Mouse (Mus musculus): ENCODE measurements at regions not wholly inside any gene's neighbourhood (a gene's known extent, or its start where the extent isn't known, plus 50 kb on each side); places are given as distances from the start of the nearest gene placed in this dataset.

DNA sequence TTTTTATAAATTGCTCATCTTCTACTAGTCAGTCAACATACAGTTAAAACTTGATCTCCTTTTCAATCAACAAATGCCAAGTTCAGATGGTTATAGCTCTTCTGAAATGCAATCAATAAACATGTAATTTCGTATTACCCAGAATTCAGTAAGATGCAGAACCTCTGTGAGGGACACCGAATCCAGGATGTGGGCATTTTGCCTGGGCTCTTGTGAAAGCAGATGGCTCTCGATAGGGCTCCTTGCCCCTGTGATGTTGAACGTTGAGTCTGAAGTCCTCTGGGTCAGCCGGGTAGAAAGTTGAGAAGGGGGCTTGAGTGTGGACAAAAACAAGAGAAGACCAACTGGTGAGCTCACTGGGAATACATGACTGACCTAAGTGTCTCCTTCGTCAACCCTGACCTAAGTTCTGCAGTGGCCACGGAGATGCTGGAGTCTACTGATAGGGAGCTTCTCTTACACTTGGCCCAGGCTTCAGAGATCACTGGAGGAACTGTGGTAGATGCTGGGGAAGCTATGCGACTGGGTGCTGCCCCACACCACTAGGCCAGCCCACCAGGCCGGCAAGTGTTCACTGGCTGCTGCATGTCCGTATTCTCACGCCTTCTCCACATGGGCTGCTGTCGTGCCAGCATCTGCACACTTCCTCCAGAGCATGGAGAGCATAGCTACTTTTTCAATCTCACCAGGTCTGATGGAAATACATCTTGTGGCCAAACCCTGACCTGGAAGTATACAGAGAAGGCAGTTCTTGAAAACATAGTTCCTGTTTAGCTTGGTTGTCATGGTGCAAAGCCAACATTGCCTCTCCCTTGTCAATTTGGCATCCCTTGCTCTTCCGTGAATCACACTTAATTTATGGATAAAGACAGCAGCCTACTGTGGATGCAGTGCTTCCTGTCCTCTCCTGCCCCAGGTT lies 122.5 kb downstream of the Cd24a start:
- Histone ChIP-seq H3K9me3 (ENCODE audit: low read length) (0 out of 2 replicates have a peak, but pooled peaks cover 7% of the 10 kb centered on the region), H3K4me3 (replicated peaks; ENCODE audit: low read length) (no peak overlapping the region), H3K27me3 (ENCODE audit: insufficient read depth, low read length) (peaks cover 26% of the 10 kb centered on the region), H3K36me3 (ENCODE audit: insufficient read depth, low read length) (no peaks in the 10 kb centered on the region), H3K4me1 (replicated peaks; ENCODE audit: low read depth, low read length) (peaks cover 9% of the 10 kb centered on the region)
- TF ChIP-seq CTCF (conservative IDR thresholded peaks at IDR 0.05; ENCODE audit: low read length) (no peak), POU5F1 (IDR thresholded peaks at IDR 0.05; ENCODE audit: borderline replicate concordance, low read length) (no peak), NANOG (IDR thresholded peaks at IDR 0.05; ENCODE audit: borderline replicate concordance, low read length) (no peak)

DNA sequence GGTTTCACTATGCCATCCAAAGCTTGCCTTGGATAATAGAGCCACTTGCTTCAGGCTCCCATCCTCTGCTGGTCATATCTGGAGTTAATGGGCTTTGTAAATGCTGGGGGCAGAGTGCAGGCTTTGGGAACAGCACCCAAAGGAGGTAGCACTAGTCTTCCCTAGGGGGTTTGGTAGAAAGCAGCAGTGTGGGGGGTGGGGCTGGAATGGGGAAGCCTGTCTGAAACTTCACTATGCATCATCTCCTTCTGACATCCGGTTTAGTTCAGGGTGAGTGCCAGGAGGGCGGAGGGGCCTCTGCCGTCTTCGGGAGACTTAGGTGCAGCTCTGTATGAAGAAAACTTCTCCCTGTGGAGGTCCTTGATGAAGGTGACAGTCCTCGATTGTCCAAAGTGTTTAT lies 124.8 kb downstream of the Cd24a start:
- peaks cover 27% of the 10 kb centered on the region for H3K4me1 ChIP-seq (replicated peaks; ENCODE audit: low read depth, low read length)
- no peaks in the 10 kb centered on the region for H3K36me3 ChIP-seq (ENCODE audit: insufficient read depth, low read length)
- peaks cover 25% of the 10 kb centered on the region for H3K27me3 ChIP-seq (ENCODE audit: insufficient read depth, low read length)
- TF ChIP-seq POU5F1 (IDR thresholded peaks at IDR 0.05; ENCODE audit: borderline replicate concordance, low read length): no peak
- no peak for TF ChIP-seq NANOG (IDR thresholded peaks at IDR 0.05; ENCODE audit: borderline replicate concordance, low read length)
- TF ChIP-seq CTCF (conservative IDR thresholded peaks at IDR 0.05; ENCODE audit: low read length): no peak
- H3K9me3 ChIP-seq (ENCODE audit: low read length): 0 out of 2 replicates have a peak, but pooled peaks cover 7% of the 10 kb centered on the region
- no peak overlapping the region for H3K4me3 ChIP-seq (replicated peaks; ENCODE audit: low read length)

DNA sequence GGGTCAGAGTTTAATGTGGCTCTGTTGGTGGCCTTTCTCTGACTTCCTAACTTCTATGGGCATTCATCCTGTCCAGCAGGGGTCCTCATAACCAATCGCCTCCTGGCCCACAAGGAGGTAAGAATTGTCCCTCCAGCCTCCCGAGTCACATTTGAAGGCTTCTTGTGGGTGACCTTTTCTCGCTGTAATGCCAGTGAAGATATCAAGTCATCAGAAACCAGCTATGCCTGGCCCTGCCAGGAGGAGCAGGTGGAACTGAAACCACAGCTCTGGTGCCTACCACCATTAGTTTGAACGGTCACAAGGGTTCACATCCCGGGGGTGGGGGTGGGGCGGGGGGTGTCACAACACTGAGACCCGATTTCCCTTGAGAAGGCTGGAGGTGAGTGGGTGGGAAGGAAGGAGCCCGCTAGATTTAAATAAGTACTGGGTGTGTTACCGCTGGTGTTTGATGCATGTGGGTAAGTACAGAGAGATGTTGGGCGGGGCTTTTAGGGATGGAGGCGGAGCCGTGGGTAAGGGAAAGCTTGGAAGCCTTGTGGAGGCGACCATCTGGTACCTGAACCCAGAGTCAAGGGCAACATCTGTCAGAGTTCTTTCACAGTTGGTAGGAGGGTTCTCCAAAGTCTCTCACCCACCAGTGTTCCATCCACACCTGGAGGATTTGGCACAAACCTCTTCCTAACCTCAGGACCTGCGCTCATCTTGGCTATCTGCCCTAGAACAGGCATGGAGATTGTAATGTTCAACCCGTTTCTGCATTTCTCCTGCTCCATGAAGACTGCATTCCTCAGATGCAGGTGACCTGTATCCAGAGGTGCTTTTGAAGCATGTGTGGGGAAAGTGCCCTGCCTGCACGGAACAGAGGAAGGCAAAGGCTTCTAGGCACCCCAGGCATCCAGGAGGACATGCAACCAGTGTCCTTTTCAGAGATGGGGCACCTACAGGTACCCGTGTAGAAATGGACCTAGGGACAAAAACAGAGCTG lies 128.2 kb downstream of the Cd24a start:
- Histone ChIP-seq H3K9me3 (ENCODE audit: low read length) (no peaks in the 10 kb centered on the region), H3K4me3 (replicated peaks; ENCODE audit: low read length) (peak overlapping the region; percentile 29; the same call in 1 of the 2 replicates), H3K4me1 (replicated peaks; ENCODE audit: low read depth, low read length) (peaks cover 30% of the 10 kb centered on the region), H3K27me3 (ENCODE audit: insufficient read depth, low read length) (peaks cover 23% of the 10 kb centered on the region), H3K36me3 (ENCODE audit: insufficient read depth, low read length) (no peaks in the 10 kb centered on the region)
- TF ChIP-seq NANOG (IDR thresholded peaks at IDR 0.05; ENCODE audit: borderline replicate concordance, low read length) (no peak), CTCF (conservative IDR thresholded peaks at IDR 0.05; ENCODE audit: low read length) (0 out of 2 replicates have a peak, but pooled peaks have one; percentile 10), POU5F1 (IDR thresholded peaks at IDR 0.05; ENCODE audit: borderline replicate concordance, low read length) (no peak)

GRCm38 (mm10) chr10:43707011-43707410 lies 128.9 kb downstream of the Cd24a start:
- Histone ChIP-seq H3K36me3 (ENCODE audit: insufficient read depth, low read length) (no peaks in the 10 kb centered on the region), H3K9me3 (ENCODE audit: low read length) (no peaks in the 10 kb centered on the region), H3K27me3 (ENCODE audit: insufficient read depth, low read length) (peaks cover 23% of the 10 kb centered on the region), H3K4me3 (replicated peaks; ENCODE audit: low read length) (no peak overlapping the region), H3K4me1 (replicated peaks; ENCODE audit: low read depth, low read length) (peaks cover 30% of the 10 kb centered on the region)
- TF ChIP-seq CTCF (conservative IDR thresholded peaks at IDR 0.05; ENCODE audit: low read length) (no peak), NANOG (IDR thresholded peaks at IDR 0.05; ENCODE audit: borderline replicate concordance, low read length) (no peak), POU5F1 (IDR thresholded peaks at IDR 0.05; ENCODE audit: borderline replicate concordance, low read length) (no peak)

DNA sequence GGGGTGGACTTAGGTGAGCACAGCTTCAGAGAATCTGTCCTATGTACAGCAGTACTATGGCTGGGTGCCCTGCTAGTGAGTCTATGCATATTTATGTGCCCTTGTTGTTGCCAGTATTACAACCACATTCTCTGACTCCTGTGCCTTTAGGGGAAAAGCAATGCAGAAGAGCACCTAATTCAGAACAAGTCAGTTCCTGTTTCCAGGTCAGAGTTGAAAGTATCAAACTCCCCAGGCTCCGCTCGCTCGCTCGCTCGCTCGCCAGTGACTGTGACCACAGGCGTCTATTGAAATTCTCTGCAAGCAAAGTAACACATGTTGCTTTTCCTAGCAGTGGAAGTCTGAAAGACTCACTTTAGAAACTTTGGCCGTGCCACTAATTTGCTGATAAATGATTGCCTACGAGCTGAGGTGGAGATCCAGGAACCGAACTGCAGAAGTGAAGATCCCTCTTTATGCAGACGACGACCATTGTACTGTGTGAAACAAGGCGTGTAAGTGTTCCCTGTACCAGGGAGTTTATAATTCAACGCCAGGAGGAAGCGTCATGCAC lies 129.8 kb downstream of the Cd24a start:
- no peak overlapping the region for H3K4me3 ChIP-seq (replicated peaks; ENCODE audit: low read length)
- peaks cover 30% of the 10 kb centered on the region for H3K4me1 ChIP-seq (replicated peaks; ENCODE audit: low read depth, low read length)
- peaks cover 20% of the 10 kb centered on the region for H3K27me3 ChIP-seq (ENCODE audit: insufficient read depth, low read length)
- TF ChIP-seq CTCF (conservative IDR thresholded peaks at IDR 0.05; ENCODE audit: low read length) (no peak), NANOG (IDR thresholded peaks at IDR 0.05; ENCODE audit: borderline replicate concordance, low read length) (no peak), POU5F1 (IDR thresholded peaks at IDR 0.05; ENCODE audit: borderline replicate concordance, low read length) (no peak)
- no peaks in the 10 kb centered on the region for H3K36me3 ChIP-seq (ENCODE audit: insufficient read depth, low read length)
- no peaks in the 10 kb centered on the region for H3K9me3 ChIP-seq (ENCODE audit: low read length)

GRCm38 (mm10) chr10:43709278-43710033 lies 131.4 kb downstream of the Cd24a start:
- peaks cover 5% of the 10 kb centered on the region; the same call in 1 of the 2 replicates for H3K9me3 ChIP-seq (ENCODE audit: low read length)
- peaks cover 19% of the 10 kb centered on the region for H3K27me3 ChIP-seq (ENCODE audit: insufficient read depth, low read length)
- no peaks in the 10 kb centered on the region for H3K36me3 ChIP-seq (ENCODE audit: insufficient read depth, low read length)
- peaks cover 30% of the 10 kb centered on the region for H3K4me1 ChIP-seq (replicated peaks; ENCODE audit: low read depth, low read length)
- H3K4me3 ChIP-seq (replicated peaks; ENCODE audit: low read length): no peak overlapping the region
- TF ChIP-seq CTCF (conservative IDR thresholded peaks at IDR 0.05; ENCODE audit: low read length) (no peak), POU5F1 (IDR thresholded peaks at IDR 0.05; ENCODE audit: borderline replicate concordance, low read length) (no peak), NANOG (IDR thresholded peaks at IDR 0.05; ENCODE audit: borderline replicate concordance, low read length) (no peak)

- Histone ChIP-seq H3K9me3 (ENCODE audit: low read length) (peaks cover 14% of the 10 kb centered on the region), H3K4me3 (replicated peaks; ENCODE audit: low read length) (no peak overlapping the region), H3K4me1 (replicated peaks; ENCODE audit: low read depth, low read length) (peaks cover 27% of the 10 kb centered on the region), H3K36me3 (ENCODE audit: insufficient read depth, low read length) (no peaks in the 10 kb centered on the region), H3K27me3 (ENCODE audit: insufficient read depth, low read length) (peaks cover 13% of the 10 kb centered on the region)
- TF ChIP-seq POU5F1 (IDR thresholded peaks at IDR 0.05; ENCODE audit: borderline replicate concordance, low read length): no peak
- no peak for TF ChIP-seq NANOG (IDR thresholded peaks at IDR 0.05; ENCODE audit: borderline replicate concordance, low read length)
- TF ChIP-seq CTCF (conservative IDR thresholded peaks at IDR 0.05; ENCODE audit: low read length): no peak
Observed at GRCm38 (mm10) chr10:43710186-43710885, 132.3 kb downstream of the Cd24a start.

Data from E14TG2a.4 (cell line).